Mouse (Mus musculus): Measurements from ENCODE around the gene 1700020D05Rik.

DNA sequence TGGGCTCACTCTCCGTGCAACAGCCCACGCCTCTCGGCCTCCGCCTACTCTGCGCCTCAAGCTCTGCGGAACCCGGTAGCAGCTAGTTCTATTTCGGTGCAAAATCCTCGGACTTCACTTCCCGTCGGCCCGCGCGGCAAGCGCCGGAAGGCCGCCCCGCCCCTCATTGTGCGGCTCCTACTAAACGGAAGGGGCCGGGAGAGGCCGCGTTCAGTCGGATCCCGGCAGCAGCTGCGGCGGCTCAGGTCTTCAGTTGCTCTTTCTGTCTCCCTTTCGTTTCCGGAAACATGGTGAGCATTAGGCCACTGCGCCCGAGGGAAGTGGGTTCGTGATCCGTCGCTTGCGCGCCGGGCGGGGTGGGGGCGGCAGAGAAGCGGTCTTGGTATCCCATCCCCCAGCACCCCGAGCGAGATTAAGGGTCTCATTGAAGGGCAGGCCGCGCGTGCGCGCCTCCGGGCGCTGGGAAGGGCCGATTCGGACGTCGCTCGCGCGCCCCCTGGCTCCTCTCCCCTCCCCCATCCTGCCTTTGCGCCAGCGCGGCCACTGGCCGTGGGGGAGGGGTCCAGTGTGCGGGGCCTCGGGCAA lies 13.2 kb downstream of the 1700020D05Rik start, which contains the start of gene Cfl1:
- TF ChIP-seq CTCF (IDR thresholded peaks at IDR 0.05; ENCODE audit: insufficient read depth, low read length) = no peak
- TF ChIP-seq POLR2A (IDR thresholded peaks at IDR 0.05; ENCODE audit: borderline replicate concordance, extremely low read depth, low read depth, low read length) = peak; percentile 96

All from lung, adult 2 months (tissue).